Mouse (Mus musculus) neural tube, embryonic 12.5 days (tissue): Measurements from ENCODE around the gene Nrxn3. TPM values are rescaled to one million over a fixed set of nuclear protein-coding genes. Genes with fewer than 3 reads are reported as not detected.

Experiments
- ATAC-seq: fragments of 200-750 bp; cut with Nextera tagmentation; 2 replicates; pipeline ENCODE4 v1.8.0; 2017; ENCODE audit warnings: low read depth, mild to moderate bottlenecking, moderate TSS enrichment, moderate library complexity; ENCODE audit not compliant: low FRiP score
- H3K27ac ChIP-seq: fragments of 300-500 bp; sonication (generic); 2 replicates; pipeline ENCODE4 v1.5.1; 2016
- H3K27me3 ChIP-seq: fragments of 300-500 bp; sonication (generic); replicated peaks from 2 replicates; pipeline ENCODE4 v1.6.1; 2016; ENCODE audit warnings: mild to moderate bottlenecking
- H3K36me3 ChIP-seq: fragments of 300-500 bp; sonication (generic); 2 replicates; pipeline ENCODE4 v1.6.1; 2016; ENCODE audit warnings: mild to moderate bottlenecking
- H3K4me1 ChIP-seq: fragments of 300-500 bp; sonication (generic); 2 replicates; pipeline ENCODE4 v1.6.1; 2016
- H3K4me2 ChIP-seq: fragments of 300-500 bp; sonication (generic); replicated peaks from 2 replicates; pipeline ENCODE4 v1.6.1; 2016; ENCODE audit warnings: mild to moderate bottlenecking
- H3K4me3 ChIP-seq: fragments of 300-500 bp; sonication (generic); 2 replicates; pipeline ENCODE4 v1.5.1; 2016
- H3K9ac ChIP-seq: fragments of 300-500 bp; sonication (generic); 2 replicates; pipeline ENCODE4 v1.6.1; 2016; ENCODE audit warnings: mild to moderate bottlenecking
- H3K9me3 ChIP-seq: fragments of 300-500 bp; sonication (generic); 2 replicates; pipeline ENCODE4 v1.6.1; 2016; ENCODE audit warnings: mild to moderate bottlenecking
- WGBS: fragments of 180-500 bp; shearing (Covaris S2); methylation state at CpG from one replicate; pipeline ENCODE4 v1.1.7; 2016; 5-methylcytosine and 5-hydroxymethylcytosine counted together
- polyA plus RNA-seq: library from polyadenylated mRNA; unstranded; fragments of >200 nt; fragmentation: Nextera tagmentation; extraction: Ambion mirVana; gene quantifications from 2 replicates; pipeline ENCODE4 v1.2.1, GENCODE M21; 2016

Gene Nrxn3
- polyA plus RNA-seq, 1 experiment from 2014 or later: 57.5 TPM

GRCm38 (mm10) chr12:88863069-88863468, 140.4 kb downstream of the Nrxn3 start:
- Histone ChIP-seq H3K4me2 (no peak overlapping the region), H3K4me3 (no peak overlapping the region), H3K4me1 (0 out of 2 replicates have a peak, but pooled peaks cover 5% of the 10 kb centered on the region), H3K27ac (no peak overlapping the region), H3K9ac (no peak overlapping the region), H3K9me3 (no peaks in the 10 kb centered on the region), H3K27me3 (no peaks in the 10 kb centered on the region), H3K36me3 (no peaks in the 10 kb centered on the region)
- 84% methylated on average over 4 of the region's 4 CpGs for WGBS
- no peak for ATAC-seq

DNA sequence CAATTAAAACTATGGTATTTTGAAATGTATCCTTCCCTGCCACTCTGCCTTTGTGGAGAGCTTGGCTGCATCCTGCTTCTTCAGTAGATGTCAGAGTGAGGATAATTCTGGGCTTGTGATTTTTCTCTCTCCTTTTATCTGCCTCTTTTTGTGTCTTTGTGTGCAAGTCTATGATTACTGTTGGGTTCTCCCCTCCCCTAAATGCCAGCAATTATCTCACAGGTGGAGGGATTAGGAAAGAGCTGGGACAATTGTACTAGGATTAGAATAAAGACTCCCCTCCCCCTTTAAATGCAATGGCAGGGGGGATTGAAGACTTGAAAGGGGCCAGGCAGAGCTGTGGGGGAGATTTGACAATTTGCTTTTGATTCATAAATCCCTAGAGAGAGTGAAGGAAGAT, 145.6 kb downstream of the Nrxn3 start:
- Histone ChIP-seq H3K4me3 (no peak overlapping the region), H3K4me1 (peaks cover 4% of the 10 kb centered on the region; the same call in 1 of the 2 replicates), H3K4me2 (no peak overlapping the region), H3K9ac (no peak overlapping the region), H3K9me3 (no peaks in the 10 kb centered on the region), H3K36me3 (no peaks in the 10 kb centered on the region), H3K27ac (no peak overlapping the region), H3K27me3 (no peaks in the 10 kb centered on the region)
- ATAC-seq: no peak

DNA sequence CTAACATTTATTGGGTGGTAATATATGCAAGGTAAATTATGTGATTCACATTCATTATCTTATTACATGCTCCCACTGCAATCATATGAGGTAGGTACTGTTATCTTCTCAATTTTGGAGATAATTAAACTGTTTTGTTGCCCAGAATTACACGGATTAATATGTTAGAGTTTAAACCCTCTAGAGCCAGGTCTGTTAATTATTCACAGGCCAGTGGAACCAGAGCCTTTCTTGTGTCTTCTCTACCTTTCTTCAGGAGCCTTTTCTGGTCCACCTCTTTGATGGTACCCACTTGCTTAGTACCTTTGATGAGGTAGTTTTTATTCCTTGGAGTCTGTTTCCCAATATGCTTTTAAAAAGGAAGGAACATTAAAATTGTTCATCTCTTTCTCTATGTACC, 174.7 kb downstream of the Nrxn3 start:
- no peak overlapping the region for H3K4me3 ChIP-seq
- H3K4me1 ChIP-seq: peaks cover 17% of the 10 kb centered on the region
- H3K27me3 ChIP-seq: no peaks in the 10 kb centered on the region
- H3K4me2 ChIP-seq: no peak overlapping the region
- H3K9me3 ChIP-seq: no peaks in the 10 kb centered on the region
- ATAC-seq: no peak
- no peak overlapping the region for H3K27ac ChIP-seq
- H3K36me3 ChIP-seq: no peaks in the 10 kb centered on the region
- no peak overlapping the region for H3K9ac ChIP-seq
- WGBS: 73% methylated on average over 1 of the region's 1 CpGs

- Histone ChIP-seq H3K4me1 (peaks cover 17% of the 10 kb centered on the region), H3K36me3 (no peaks in the 10 kb centered on the region), H3K9me3 (no peaks in the 10 kb centered on the region), H3K4me3 (no peak overlapping the region), H3K4me2 (no peak overlapping the region), H3K27ac (no peak overlapping the region), H3K27me3 (no peaks in the 10 kb centered on the region), H3K9ac (no peak overlapping the region)
- WGBS: 21% methylated on average over 7 of the region's 7 CpGs
- ATAC-seq: peak; percentile 87
Observed at GRCm38 (mm10) chr12:88900014-88900727, 177.5 kb downstream of the Nrxn3 start.

GRCm38 (mm10) chr12:88900728-88901080, 178.0 kb downstream of the Nrxn3 start:
- no peak overlapping the region for H3K9ac ChIP-seq
- H3K27ac ChIP-seq: no peak overlapping the region
- no peak for ATAC-seq
- H3K9me3 ChIP-seq: no peaks in the 10 kb centered on the region
- WGBS: 5% methylated on average over 1 of the region's 1 CpGs
- peaks cover 17% of the 10 kb centered on the region for H3K4me1 ChIP-seq
- no peaks in the 10 kb centered on the region for H3K36me3 ChIP-seq
- H3K4me3 ChIP-seq: no peak overlapping the region
- no peaks in the 10 kb centered on the region for H3K27me3 ChIP-seq
- H3K4me2 ChIP-seq: no peak overlapping the region

DNA sequence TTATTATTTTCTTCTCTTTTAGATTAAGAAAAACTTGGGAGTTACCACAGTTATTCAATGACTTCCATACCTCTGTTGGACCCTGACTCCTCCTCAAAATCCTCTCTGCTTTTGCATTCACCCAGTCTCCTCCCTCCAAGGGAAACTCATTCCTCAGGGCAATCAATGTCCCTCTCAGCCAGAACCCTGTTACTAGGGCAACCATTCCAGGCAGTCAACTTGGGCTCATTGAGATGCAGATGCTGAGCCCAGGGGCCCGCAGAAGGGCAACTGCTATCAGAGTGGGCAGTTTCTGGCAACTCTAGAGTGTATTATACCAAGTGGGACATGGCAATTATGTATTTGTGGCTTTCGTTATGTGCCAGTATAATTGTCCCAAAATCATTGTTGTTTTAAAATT, 188.1 kb downstream of the Nrxn3 start:
- H3K27ac ChIP-seq: no peak overlapping the region
- WGBS: 9% methylated on average over 2 of the region's 2 CpGs

GRCm38 (mm10) chr12:88916752-88917151, 194.1 kb downstream of the Nrxn3 start:
- ATAC-seq: no peak
- Histone ChIP-seq H3K9ac (no peak overlapping the region), H3K27ac (no peak overlapping the region), H3K4me3 (no peak overlapping the region), H3K36me3 (no peaks in the 10 kb centered on the region), H3K4me2 (no peak overlapping the region), H3K9me3 (no peaks in the 10 kb centered on the region), H3K4me1 (no peaks in the 10 kb centered on the region), H3K27me3 (no peaks in the 10 kb centered on the region)
- 63% methylated on average over 2 of the region's 2 CpGs for WGBS

More for the DNA sequence above, 188.1 kb downstream of the Nrxn3 start:
- Histone ChIP-seq H3K9ac (no peak overlapping the region), H3K4me1 (peaks cover 6% of the 10 kb centered on the region; the same call in 1 of the 2 replicates), H3K4me2 (no peak overlapping the region), H3K4me3 (no peak overlapping the region), H3K27me3 (no peaks in the 10 kb centered on the region), H3K9me3 (no peaks in the 10 kb centered on the region), H3K36me3 (no peaks in the 10 kb centered on the region)
- ATAC-seq: peak; percentile 95

DNA sequence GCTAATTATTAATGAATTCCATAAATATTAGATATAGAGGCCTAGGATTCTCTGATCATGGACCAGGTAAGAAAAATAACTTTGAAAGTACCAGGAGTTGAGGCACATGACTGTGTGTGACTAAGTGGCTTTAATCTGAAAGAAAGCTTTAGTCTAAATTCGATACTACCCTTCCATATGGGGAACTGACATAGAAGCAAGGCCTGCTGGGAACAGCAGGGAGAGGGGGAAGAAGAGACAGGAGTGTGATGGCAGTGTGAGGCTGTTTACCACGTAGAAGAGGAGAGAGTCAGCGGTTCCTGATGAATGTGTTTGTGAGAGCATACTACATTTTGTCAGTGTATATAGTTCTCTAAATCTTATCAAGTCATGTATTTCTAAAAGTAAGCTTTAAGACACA, 202.2 kb downstream of the Nrxn3 start:
- 68% methylated on average over 3 of the region's 3 CpGs for WGBS

GRCm38 (mm10) chr12:88926306-88926705, 203.6 kb downstream of the Nrxn3 start:
- no peak overlapping the region for H3K4me3 ChIP-seq
- no peaks in the 10 kb centered on the region for H3K4me1 ChIP-seq
- 81% methylated on average over 4 of the region's 4 CpGs for WGBS
- no peak overlapping the region for H3K9ac ChIP-seq
- no peak overlapping the region for H3K27ac ChIP-seq
- H3K36me3 ChIP-seq: no peaks in the 10 kb centered on the region
- no peak for ATAC-seq
- H3K4me2 ChIP-seq: no peak overlapping the region
- no peaks in the 10 kb centered on the region for H3K9me3 ChIP-seq
- no peaks in the 10 kb centered on the region for H3K27me3 ChIP-seq

More for the DNA sequence above, 202.2 kb downstream of the Nrxn3 start:
- Histone ChIP-seq H3K36me3 (no peaks in the 10 kb centered on the region), H3K27ac (no peak overlapping the region), H3K9ac (no peak overlapping the region), H3K4me3 (no peak overlapping the region), H3K9me3 (no peaks in the 10 kb centered on the region), H3K4me1 (no peaks in the 10 kb centered on the region), H3K27me3 (no peaks in the 10 kb centered on the region), H3K4me2 (no peak overlapping the region)
- ATAC-seq: no peak

GRCm38 (mm10) chr12:88931713-88932112, 209.0 kb downstream of the Nrxn3 start:
- Histone ChIP-seq H3K27ac (no peak overlapping the region), H3K27me3 (no peaks in the 10 kb centered on the region), H3K9ac (no peak overlapping the region), H3K9me3 (no peaks in the 10 kb centered on the region), H3K4me1 (no peaks in the 10 kb centered on the region), H3K36me3 (no peaks in the 10 kb centered on the region), H3K4me2 (no peak overlapping the region), H3K4me3 (no peak overlapping the region)
- WGBS: 62% methylated on average over 4 of the region's 4 CpGs
- no peak for ATAC-seq

- no peak overlapping the region for H3K4me2 ChIP-seq
- H3K4me1 ChIP-seq: no peaks in the 10 kb centered on the region
- H3K4me3 ChIP-seq: no peak overlapping the region
- no peak overlapping the region for H3K9ac ChIP-seq
- no peak overlapping the region for H3K27ac ChIP-seq
- H3K36me3 ChIP-seq: no peaks in the 10 kb centered on the region
- no peak for ATAC-seq
- no peaks in the 10 kb centered on the region for H3K27me3 ChIP-seq
- 86% methylated on average over 2 of the region's 2 CpGs for WGBS
- H3K9me3 ChIP-seq: no peaks in the 10 kb centered on the region
Observed at GRCm38 (mm10) chr12:88939679-88940078, 217.0 kb downstream of the Nrxn3 start.

DNA sequence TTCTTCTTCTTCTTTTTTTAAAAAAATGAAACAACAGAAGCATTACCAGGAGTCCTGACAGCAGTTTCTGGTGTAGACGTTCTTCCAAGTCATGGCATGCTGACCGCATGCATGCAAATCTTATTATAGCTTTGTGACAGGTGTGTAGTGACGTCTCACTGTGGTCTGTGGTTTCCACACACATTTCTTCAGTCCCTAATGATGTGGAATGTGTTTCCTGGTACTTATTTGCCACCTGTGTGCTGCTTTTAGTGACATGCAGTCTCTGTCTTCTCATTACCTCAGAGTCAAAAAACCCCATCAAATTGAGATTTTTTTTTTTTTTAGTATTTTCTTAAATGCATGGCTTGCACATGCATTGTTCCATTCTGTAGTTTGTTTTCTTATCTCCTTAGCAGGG, 222.3 kb downstream of the Nrxn3 start:
- H3K27ac ChIP-seq: no peak overlapping the region
- no peak overlapping the region for H3K4me2 ChIP-seq
- no peak for ATAC-seq
- no peak overlapping the region for H3K4me3 ChIP-seq
- no peaks in the 10 kb centered on the region for H3K27me3 ChIP-seq
- H3K36me3 ChIP-seq: no peaks in the 10 kb centered on the region
- no peaks in the 10 kb centered on the region for H3K9me3 ChIP-seq
- no peak overlapping the region for H3K9ac ChIP-seq
- 75% methylated on average over 3 of the region's 3 CpGs for WGBS
- no peaks in the 10 kb centered on the region for H3K4me1 ChIP-seq

GRCm38 (mm10) chr12:88949870-88950269, 227.2 kb downstream of the Nrxn3 start:
- H3K27ac ChIP-seq: no peak overlapping the region
- H3K9ac ChIP-seq: no peak overlapping the region
- no peaks in the 10 kb centered on the region for H3K27me3 ChIP-seq
- 85% methylated on average over 2 of the region's 2 CpGs for WGBS
- no peaks in the 10 kb centered on the region for H3K9me3 ChIP-seq
- no peaks in the 10 kb centered on the region for H3K4me1 ChIP-seq
- H3K4me3 ChIP-seq: no peak overlapping the region
- H3K4me2 ChIP-seq: no peak overlapping the region
- H3K36me3 ChIP-seq: no peaks in the 10 kb centered on the region
- no peak for ATAC-seq
